Mouse (Mus musculus): Measurements from ENCODE around the gene Wdhd1.

The Wdhd1 gene

DNA sequence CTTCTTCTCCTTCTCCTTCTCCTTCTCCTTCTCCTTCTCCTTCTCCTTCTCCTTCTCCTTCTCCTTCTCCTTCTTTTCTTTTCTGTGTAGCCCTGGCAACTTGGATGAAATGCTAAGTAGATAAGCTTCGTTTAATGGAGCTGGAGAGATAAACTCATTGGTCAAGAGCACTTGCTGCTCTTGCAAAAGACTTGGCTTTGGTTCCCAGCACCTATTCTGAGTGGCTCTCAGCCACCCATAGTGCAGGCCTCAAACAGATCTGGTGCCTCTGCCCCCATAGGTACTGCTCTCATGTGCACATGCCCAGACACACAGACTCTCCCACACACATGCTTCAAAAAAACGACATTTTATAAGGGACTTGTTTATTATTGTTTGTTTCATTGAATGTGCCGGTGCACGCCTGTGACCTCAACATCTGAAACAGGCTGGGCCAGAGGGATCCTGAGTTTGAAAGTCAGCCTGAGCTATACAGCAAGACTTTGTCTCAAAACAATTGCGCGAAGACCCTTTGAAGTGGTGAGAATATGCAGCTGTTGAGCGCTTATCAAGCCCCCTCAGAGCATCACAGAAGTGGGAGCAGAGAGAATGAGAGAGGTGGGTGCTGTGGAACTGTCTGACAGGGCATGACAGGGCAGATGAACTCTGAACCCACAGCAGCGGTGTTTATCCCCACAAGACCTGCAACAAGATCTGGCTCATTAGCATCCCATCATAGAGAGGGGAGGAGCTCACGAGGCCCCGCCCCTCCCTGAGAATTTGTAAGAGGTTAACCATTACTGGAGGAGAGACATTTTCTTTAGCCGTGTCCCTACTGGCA is 53.8 kb downstream of the Wdhd1 start:
- DNase-seq (ENCODE audit: low read depth in 2 of 2, low spot score in 2 of 2), result peak; percentile 45 to 58

DNA sequence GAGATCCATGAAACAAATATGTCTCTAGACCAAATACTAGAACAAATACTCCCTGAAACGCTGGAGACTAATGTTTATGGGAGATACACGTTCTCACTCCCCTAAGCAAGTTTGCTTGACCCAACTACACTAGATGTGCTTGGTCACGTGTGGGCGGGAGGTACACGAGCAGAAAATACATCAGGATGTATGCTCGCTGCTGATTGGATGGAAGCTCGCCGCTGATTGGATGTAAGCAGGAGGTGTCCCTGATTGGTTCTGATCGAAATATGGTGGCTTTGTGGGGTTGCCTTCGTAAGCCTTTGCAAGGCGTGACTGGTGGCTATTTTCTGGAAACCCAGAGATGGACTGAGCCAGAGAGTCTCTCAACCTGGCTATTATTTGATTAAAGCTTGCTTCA is 55.1 kb downstream of the Wdhd1 start:
- DNase-seq (ENCODE audit: low read depth in 2 of 2, low spot score in 2 of 2), result no peak

DNA sequence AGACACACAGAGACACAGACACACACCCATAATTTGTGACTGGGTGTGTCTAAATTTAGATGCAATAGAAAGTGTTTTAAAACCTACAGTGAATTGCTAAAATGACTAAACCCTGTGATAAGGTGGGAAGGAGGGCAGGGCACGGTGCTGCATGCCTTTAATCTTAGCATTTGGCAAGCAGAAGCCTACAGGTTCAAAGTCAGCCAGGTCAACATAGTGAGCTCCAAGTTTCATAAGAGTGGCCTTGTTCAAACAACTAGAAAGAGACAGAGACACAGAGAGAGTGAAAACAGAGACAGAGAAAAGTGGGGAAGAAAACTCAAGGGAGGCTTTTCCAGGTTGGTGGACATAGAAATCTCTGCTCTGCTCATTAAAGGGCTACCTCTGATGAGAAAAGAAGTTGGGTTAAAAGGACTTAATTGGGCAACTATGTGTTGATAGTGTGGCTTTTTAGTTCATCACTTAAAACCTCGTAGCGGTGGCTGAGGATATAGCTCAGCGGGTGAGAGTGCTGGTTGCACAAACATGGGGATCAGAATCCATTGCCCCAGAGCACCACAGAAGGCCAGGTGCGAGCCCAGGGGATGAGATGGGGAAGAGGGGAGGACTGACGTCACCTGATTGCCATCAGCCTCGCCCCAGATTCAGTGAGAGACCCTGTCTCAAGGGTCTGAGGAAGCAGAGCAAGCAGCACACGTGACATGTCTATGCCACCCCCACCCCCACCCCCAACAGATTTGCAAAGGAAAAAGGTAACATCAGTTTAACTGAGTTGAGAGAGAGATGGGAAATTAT is 56.2 kb downstream of the Wdhd1 start:
- no peak for DNase-seq (ENCODE audit: low read depth in 2 of 2, low spot score in 2 of 2)

DNA sequence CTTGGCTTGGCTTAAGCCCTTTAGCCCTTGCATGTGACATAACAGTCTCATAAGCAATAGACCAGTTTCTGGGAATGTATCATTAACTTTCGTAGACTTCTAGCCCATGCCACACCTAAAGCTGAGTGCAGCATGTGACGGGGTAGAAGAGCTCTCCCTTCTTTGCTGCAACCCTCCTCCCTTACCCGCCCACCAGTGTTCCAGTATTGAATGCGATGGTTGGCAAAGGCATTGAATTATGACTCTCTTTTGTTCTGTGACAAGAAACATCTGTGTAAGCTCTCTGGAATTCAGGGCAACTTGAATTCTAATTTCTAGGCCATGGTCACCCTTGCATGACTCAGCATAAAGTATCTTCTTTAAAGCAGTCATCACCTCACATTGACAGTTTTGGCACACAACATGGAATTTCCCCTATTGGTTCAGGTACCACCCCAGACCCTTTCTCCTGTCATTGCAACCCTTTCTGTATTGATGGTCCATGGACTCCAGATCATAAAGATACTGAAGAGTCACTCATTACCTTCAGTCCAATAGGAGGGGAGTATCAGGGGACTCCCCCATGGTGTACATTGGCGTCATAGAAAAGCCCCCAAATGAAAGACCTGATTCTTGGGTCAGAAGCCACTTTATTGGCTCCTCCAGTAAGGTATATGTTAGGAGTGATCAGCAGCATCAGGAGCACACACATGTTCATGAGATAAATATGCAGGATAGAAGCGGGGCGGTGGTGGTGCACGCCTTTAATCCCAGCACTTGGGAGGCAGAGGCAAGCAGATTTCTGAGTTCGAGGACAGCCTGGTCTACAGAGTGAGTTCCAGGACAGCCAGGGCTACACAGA is 57.7 kb downstream of the Wdhd1 start:
- no peak for DNase-seq (ENCODE audit: low read depth in 2 of 2, low spot score in 2 of 2)

DNA sequence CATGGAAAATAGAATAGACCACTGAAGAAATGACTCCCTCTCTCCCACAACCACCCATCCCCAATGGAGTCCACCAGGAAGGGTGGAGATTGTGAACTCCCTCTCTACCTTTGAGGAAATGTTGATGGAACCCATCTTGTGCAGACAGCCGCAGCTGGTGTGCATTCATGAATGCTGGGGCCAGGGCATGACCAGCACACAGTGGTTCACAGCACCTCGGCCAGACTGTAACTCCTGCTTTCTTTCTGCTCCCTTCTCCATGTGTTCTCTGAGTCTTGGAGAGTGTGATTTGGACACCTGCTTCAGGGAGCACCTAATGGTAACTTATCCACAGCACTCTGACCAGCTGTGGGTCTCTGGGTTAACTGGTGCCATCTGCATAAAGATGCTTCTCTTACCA is 60.1 kb downstream of the Wdhd1 start:
- DNase-seq (ENCODE audit: low read depth in 2 of 2, low spot score in 2 of 2), result no peak

DNA sequence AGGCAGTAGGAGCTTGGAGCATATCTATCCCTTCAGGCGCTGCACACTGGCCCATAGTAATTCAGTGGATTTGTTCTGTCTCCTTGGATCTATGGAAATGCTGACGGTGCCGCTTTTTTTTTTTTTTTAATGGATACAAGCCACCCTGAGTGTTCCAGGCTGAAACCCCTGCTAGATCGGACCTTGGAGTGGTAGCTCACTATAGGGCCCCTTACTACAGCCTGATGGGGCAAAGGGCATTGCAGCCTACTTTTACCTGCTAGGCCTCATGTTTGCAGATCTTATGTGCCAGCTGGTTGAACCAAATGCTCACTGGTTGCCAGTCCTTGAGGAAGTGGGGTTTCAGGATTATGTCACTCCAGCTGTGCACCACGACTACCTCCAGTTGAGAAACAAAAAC is 62.3 kb downstream of the Wdhd1 start:
- DNase-seq (ENCODE audit: low read depth in 2 of 2, low spot score in 2 of 2), result no peak

DNA sequence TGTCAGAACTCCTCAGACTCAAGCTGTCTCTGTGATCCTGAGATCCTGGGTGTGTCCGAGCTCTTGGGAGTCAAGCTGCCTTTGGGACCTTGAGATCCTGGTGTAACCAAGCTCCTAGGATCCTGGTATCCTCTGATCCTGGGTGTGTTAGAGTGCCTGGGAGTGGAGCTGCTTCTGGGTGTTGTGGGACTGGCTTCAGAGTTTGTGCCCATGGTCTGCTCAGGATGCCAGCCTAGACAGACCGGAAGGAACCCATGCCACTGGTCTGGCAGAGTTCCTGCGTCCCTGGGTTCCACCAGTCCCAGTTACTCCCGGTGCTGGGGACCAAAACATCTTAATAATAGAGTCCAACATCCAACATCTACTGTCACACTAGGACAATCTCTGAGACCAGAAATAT is 63.4 kb downstream of the Wdhd1 start:
- DNase-seq (ENCODE audit: low read depth in 2 of 2, low spot score in 2 of 2), result no peak

DNA sequence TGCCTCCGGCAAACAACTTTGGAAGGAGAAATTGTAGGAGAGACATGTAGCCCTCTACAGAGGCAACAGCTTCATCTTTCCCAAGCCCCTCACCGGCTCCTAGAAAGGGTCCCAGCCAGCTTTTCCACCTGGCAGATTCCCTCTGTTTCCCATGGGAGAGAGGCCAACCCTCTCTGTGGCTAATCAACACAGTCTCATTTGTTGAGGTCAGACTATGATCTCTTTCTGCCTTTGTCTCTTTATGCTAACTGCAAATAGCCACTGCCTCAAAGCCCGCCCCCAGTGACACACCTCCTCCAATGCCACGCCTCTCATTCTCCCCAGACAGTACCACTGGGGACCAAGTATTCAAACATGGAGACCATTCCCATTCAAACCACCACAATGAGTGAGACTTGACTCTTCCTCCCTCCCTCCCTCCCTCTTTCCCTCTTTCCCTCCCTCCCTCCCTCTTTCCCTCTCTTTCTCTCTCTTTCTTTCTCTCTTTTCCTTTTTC is 66.9 kb downstream of the Wdhd1 start:
- DNase-seq (ENCODE audit: low read depth in 2 of 2, low spot score in 2 of 2), result no peak

DNA sequence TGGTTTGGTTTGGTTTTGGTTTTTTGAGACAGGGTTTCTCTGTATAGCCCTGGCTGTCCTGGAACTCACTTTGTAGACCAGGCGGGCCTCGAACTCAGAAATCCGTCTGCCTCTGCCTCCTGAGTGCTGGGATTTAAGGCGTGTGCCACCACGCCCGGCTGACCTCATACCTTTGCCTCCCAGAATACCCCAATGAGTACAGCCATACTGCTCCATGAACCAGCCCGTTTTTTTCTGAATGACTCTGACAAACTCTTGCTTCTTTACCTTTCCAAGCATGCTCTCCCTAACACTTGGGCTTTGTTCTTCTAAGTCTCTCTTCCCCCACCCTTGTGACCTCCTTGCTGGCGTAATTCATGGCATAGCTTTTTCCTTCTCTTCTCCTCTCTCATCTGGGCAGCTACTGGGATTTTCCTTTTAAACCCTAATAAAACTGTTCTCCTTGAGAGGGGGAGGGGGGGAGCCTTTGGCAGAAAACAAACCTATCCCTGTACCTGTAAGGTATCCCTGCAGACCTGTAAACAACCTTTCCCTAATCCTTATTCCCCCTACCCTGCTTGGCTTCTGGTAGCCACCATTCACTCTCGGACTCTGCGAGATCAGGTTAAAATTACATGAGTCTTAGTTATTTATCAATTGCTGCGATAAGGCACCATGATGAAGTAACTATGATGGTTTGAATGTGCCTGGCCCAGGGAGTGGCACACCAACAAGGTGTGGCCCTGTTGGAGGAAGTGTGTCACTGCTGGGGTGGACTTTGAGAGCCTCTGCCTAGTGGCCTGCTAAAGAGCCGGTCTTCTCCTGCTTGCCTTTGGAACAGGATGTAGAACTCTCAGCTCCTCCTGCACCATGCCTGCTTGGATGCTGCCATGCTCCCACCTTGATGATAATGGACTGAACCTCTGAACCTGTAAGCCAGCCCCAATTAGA is 67.8 kb downstream of the Wdhd1 start:
- no peak for DNase-seq (ENCODE audit: low read depth in 2 of 2, low spot score in 2 of 2)

DNA sequence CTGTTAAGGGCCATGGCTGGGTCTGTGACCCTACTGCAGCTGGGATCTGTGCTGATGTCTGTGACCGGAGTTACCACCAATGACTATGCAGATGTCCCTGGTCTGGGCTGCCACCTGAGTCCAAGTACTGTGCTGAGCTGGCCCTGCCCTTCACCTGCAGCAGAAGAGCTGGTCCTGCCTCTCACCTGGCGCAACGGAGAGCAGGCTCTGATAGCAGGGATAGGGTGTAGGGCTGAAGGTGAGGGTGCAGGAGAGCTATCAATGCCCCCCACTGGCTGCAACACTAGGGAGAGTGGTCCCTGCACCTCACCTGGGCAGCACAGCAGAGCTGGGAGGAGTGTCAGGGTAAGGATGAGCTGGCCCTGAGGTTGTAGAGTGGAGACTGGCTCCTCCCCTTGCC is 70.1 kb downstream of the Wdhd1 start:
- DNase-seq (ENCODE audit: low read depth in 2 of 2, low spot score in 2 of 2), result no peak

DNA sequence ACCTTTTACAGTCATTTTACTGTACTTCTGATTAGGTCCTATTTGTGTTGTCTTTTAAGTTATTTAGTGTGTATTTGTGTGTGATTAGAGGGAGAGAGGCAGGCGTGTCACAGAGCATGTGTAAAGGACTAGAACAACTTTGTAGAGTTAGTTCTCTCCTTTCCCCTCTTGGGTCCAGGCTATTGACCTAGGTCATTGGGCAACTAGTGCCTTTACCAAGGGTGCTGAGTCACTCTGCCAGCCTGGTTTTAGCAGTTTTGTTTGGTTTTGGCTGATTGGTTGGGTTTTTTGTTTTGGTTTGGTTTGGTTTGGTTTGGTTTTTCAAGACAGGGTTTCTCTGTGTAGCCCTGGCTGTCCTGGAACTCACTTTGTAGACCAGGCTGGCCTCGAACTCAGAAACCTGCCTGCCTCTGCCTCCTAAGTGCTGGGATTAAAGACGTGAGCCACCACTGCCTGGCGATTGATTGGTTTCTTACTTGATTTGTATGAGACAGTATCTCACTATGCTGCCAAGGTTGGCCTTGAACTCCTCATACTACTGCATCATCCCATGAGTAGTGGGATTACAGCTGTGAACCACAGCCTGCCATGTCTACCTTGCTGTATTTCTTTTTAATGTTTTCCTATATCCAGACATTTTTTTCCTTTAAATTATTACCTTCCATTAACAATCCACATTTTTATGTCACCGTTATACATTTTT is 71.2 kb downstream of the Wdhd1 start:
- DNase-seq (ENCODE audit: low read depth in 2 of 2, low spot score in 2 of 2), result no peak

DNA sequence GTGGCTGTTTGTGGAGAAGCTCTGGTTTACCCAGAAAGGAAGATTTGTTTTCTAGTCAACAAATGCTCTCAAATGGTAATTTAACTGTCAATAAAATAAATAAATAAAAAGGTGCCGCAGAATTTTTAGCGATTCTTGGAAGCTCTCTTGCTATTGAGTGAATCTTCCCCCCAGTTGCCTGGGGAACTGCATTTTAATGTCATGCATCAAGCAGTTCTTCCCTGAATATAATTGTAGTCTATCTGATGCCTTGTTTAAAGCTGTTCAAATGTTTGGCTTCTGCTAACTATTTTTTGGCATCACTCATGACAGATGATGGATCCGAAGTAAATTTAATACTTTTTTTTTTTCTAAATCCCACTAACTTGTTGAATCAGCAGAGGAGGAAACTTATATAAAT is 79.3 kb downstream of the Wdhd1 start:
- DNase-seq (ENCODE audit: low read depth in 2 of 2, low spot score in 2 of 2), result no peak

DNA sequence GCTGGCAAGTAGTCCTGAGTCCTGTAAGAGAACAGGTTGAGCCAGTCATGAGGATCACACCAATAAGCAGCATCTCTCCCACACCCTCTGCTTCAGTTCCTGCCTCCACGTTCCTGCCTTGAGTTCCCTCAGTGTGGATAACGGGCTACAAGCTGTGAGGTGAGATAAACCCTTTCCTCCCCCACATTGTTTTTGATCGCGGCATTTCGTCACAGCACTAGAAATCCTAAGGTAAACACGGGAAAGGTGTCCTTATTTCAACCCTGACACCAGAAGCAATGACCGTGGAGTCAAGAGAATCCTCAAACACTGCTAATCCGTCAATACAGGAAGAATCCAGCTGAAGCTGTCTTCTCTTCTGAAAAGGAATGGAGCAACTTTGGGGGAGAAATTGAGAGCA is 79.9 kb downstream of the Wdhd1 start:
- no peak for DNase-seq (ENCODE audit: low read depth in 2 of 2, low spot score in 2 of 2)

DNA sequence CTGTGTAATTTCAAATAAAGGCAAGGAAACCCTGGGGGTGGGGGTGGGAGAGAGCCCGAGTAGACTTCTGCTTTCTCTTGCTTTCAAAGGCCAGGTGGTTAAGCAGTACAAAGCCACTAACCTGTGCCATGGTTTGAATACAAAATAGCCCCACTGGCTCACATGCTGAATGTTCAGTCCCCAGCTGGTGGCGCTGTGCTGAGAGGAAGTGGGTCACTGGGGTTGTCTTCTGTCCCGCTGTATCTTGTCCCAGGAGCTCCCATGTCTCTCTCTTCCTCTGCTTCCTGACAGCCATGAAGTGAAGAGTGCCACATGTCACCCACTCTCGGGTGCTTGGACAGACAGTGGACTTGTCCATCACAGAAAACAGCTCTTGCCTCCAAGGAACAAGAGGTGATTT is 82.6 kb downstream of the Wdhd1 start:
- peak; percentile 43 to 64 for DNase-seq (ENCODE audit: low read depth in 2 of 2, low spot score in 2 of 2)

DNA sequence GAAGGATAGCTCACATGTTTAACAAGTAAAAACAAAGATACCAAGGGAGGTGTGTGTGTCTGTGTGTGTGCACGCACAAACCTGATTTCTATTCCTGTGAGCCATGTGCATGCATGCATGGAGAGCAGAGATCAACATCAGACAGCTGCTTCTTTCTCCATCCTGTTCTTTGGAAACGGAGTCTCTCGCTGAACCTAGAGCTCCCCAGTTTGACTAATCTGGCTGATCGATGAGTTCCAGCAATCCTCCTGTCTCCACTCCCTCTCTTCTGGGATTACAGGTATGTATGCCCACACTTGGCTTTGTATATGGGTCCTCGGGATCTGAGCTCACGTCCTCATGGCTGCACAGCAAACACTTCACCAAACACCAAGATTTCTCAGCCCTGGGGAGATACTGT is 83.2 kb downstream of the Wdhd1 start:
- no peak for DNase-seq (ENCODE audit: low read depth in 2 of 2, low spot score in 2 of 2)

DNA sequence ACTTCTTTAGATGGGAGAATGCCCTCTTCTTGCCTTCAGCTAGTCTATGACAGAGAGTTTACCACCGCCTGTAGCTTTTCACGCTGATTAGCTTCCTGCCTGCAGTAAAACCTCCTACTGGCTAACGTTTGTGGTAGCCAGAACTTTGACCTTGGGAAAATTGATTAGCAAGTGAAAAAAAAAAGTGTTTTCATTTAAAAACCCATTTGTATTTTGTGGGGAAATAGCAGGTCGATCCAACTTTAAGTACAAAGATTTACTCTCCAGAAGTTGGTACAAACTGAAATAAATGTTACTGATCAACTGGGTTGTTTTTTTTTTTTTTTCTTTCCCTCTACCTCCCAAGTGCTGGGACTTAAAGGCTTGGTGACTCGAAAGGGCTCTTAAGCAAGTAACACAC is 84.8 kb downstream of the Wdhd1 start:
- no peak for DNase-seq (ENCODE audit: low read depth in 2 of 2, low spot score in 2 of 2)
